Mouse (Mus musculus): ENCODE data around the gene Il4. TPM values are rescaled to one million over a fixed set of nuclear protein-coding genes. Genes with fewer than 3 reads are reported as not detected.

Gene Il4
- polyA plus RNA-seq, 1 experiment from 2014 or later = 0.83 TPM

DNA sequence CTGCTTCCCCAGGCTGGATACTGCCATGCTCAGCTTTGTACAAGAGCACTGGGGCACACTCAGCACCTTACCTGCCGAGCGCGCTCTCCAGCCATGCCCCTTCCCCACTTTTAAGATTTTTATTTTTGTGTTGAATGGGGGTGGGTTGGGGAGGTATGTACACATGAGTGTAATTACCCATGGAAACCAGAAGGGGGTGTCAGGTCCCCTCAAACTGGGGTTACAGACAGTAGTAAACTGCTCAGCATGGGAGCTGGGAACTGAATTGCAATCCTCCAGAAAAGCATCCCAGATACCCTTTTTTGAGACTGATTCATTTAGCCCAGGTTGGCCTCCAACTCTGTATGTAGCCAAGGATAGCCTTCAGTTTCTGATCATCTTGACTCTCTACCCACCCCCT is 13.5 kb downstream of the Il4 start:
- no peak overlapping the region for H3K4me3 ChIP-seq
- no peaks in the 10 kb centered on the region for H3K27me3 ChIP-seq (replicated peaks)
- no peak overlapping the region for H3K4me2 ChIP-seq
- 80% methylated on average over 3 of the region's 3 CpGs for WGBS
- H3K27ac ChIP-seq (ENCODE audit: poor library complexity, severe bottlenecking) = no peak overlapping the region
- no peak overlapping the region for H3K9ac ChIP-seq
- ATAC-seq (ENCODE audit: insufficient number of reproducible peaks, low FRiP score) = no peak
- H3K9me3 ChIP-seq (replicated peaks) = no peaks in the 10 kb centered on the region
- H3K4me1 ChIP-seq (replicated peaks) = peaks cover 13% of the 10 kb centered on the region
- H3K36me3 ChIP-seq = peaks cover 15% of the 10 kb centered on the region; the same call in 1 of the 2 replicates

DNA sequence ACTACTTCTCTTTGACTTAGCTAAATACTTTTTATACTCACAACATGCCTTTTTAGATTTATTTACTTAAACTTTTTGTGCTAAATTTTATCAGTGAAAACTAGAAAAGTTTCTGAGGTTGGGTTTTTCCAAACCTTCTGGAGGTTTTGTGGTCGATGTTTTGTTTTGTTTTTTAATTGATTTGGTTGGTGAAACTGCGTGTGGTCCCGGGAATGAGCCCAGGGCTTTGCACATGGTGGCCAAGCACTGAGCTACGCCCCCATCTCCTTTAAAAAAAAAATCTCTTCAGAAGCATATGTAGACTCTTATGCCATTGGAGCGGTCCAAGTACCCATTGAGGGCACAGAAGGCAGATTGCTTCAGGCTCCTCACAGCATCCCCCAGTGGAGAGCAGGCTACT is 27.4 kb downstream of the Il4 start:
- H3K9ac ChIP-seq = no peak overlapping the region

DNA sequence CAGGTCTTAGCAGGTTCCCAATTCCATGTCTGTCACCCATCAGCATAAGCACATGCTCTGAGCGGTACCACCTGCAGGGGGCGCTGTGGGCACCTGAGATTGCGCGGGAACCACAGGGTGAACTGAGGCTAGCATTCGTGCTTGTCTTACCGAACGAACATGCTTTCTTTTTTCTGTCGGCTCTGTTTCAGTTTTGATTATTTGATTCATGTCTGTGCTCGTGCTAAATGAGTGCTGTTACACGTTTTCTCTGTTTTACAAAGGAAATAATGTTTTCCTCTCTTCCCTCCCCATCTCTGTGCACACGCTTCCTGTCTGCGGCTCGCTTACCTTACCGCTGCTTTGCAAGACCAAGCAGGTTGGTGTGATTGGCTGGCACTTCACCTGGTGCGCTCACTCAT is 28.1 kb downstream of the Il4 start:
- H3K27me3 ChIP-seq (replicated peaks) = no peaks in the 10 kb centered on the region
- H3K4me3 ChIP-seq = no peak overlapping the region
- ATAC-seq (ENCODE audit: insufficient number of reproducible peaks, low FRiP score) = no peak
- peak overlapping the region; percentile 28 for H3K4me2 ChIP-seq
- no peak overlapping the region for H3K9ac ChIP-seq
- H3K9me3 ChIP-seq (replicated peaks) = no peaks in the 10 kb centered on the region
- H3K4me1 ChIP-seq (replicated peaks) = peaks cover 3% of the 10 kb centered on the region
- H3K36me3 ChIP-seq = peaks cover 45% of the 10 kb centered on the region
- WGBS = 40% methylated on average over 15 of the region's 15 CpGs
- H3K27ac ChIP-seq (ENCODE audit: poor library complexity, severe bottlenecking) = no peak overlapping the region

More for the DNA sequence above, 27.4 kb downstream of the Il4 start:
- H3K4me3 ChIP-seq = no peak overlapping the region
- H3K27ac ChIP-seq (ENCODE audit: poor library complexity, severe bottlenecking) = no peak overlapping the region
- ATAC-seq (ENCODE audit: insufficient number of reproducible peaks, low FRiP score) = no peak
- H3K4me2 ChIP-seq = no peak overlapping the region
- no peaks in the 10 kb centered on the region for H3K27me3 ChIP-seq (replicated peaks)
- no peaks in the 10 kb centered on the region; the same call in 1 of the 2 replicates for H3K4me1 ChIP-seq (replicated peaks)
- WGBS = 87% methylated on average over 5 of the region's 5 CpGs
- no peaks in the 10 kb centered on the region for H3K9me3 ChIP-seq (replicated peaks)
- H3K36me3 ChIP-seq = peaks cover 47% of the 10 kb centered on the region

DNA sequence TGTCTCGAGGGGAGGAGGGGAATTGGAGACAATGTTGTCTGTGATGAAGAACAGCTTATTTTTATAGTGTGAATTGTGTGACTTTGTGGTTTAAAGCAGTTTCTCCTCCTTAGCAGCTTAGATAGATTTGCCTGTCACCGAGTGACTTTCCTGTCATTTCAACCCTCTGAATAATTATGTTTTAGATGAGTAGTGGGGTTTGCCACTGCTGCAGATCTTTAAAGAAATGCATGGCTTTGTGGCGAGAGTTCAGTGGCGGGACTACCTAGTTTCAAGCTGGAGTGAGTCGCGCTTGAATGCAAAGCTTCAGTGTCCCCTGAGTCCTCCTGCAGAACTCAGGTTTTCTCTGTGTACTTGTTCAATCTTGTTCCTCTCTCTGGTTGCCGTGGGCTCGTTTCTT is 30.2 kb downstream of the Il4 start:
- peaks cover 34% of the 10 kb centered on the region for H3K36me3 ChIP-seq
- no peak overlapping the region for H3K9ac ChIP-seq
- WGBS = 80% methylated on average over 8 of the region's 8 CpGs
- H3K27ac ChIP-seq (ENCODE audit: poor library complexity, severe bottlenecking) = no peak overlapping the region
- peaks cover 3% of the 10 kb centered on the region for H3K4me1 ChIP-seq (replicated peaks)
- no peaks in the 10 kb centered on the region for H3K9me3 ChIP-seq (replicated peaks)
- ATAC-seq (ENCODE audit: insufficient number of reproducible peaks, low FRiP score) = no peak
- H3K4me2 ChIP-seq = no peak overlapping the region
- no peaks in the 10 kb centered on the region for H3K27me3 ChIP-seq (replicated peaks)
- no peak overlapping the region for H3K4me3 ChIP-seq

DNA sequence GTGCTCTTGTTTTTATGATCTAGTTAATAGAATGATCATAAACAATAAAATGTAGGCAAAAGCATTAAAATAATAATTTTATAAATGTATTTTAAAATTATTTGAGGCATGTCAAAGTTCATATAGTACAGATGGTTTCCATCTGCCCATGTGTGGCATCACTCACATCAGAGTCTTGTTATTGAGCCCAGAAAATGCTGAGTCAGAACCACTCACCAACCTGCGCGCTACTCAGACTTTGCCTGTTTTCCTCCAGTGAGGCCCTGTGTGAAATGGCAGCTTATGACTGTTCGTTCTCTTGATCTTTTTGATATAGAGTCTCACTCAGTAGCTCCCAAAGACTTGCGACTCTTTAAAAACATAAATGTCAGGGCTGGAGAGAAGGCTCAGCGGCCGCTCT is 33.0 kb downstream of the Il4 start:
- WGBS = 62% methylated on average over 6 of the region's 6 CpGs

DNA sequence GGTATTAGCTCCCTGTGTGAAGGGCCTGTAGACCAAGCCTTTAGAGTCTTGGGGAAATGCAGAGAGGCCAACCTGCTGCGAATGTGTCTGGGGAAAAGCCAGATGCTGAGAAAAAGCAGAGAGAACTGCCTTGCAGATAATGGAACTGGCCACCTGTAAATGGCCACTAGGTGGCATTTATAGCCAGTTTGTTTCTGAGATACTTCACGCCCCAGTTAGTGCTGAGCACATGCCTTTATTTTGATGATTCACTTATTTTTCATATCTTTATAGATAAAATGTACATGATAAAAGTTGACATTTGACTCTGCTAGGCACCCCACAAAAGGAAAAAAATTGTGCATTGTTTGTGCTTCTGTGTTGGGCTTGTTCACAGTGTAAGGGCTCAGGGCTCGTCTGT is 33.6 kb downstream of the Il4 start:
- no peak overlapping the region for H3K4me3 ChIP-seq
- no peaks in the 10 kb centered on the region for H3K27me3 ChIP-seq (replicated peaks)
- H3K36me3 ChIP-seq = peaks cover 47% of the 10 kb centered on the region
- H3K9me3 ChIP-seq (replicated peaks) = no peaks in the 10 kb centered on the region
- no peak overlapping the region for H3K9ac ChIP-seq
- no peak overlapping the region for H3K4me2 ChIP-seq
- WGBS = 61% methylated on average over 3 of the region's 3 CpGs
- ATAC-seq (ENCODE audit: insufficient number of reproducible peaks, low FRiP score) = no peak
- no peak overlapping the region for H3K27ac ChIP-seq (ENCODE audit: poor library complexity, severe bottlenecking)
- peaks cover 3% of the 10 kb centered on the region for H3K4me1 ChIP-seq (replicated peaks)

More for the DNA sequence above, 33.0 kb downstream of the Il4 start:
- Histone ChIP-seq H3K27me3 (replicated peaks) (no peaks in the 10 kb centered on the region), H3K9ac (no peak overlapping the region), H3K4me2 (no peak overlapping the region), H3K4me3 (no peak overlapping the region), H3K27ac (ENCODE audit: poor library complexity, severe bottlenecking) (no peak overlapping the region), H3K36me3 (peaks cover 41% of the 10 kb centered on the region), H3K4me1 (replicated peaks) (peaks cover 3% of the 10 kb centered on the region), H3K9me3 (replicated peaks) (no peaks in the 10 kb centered on the region)
- no peak for ATAC-seq (ENCODE audit: insufficient number of reproducible peaks, low FRiP score)

DNA sequence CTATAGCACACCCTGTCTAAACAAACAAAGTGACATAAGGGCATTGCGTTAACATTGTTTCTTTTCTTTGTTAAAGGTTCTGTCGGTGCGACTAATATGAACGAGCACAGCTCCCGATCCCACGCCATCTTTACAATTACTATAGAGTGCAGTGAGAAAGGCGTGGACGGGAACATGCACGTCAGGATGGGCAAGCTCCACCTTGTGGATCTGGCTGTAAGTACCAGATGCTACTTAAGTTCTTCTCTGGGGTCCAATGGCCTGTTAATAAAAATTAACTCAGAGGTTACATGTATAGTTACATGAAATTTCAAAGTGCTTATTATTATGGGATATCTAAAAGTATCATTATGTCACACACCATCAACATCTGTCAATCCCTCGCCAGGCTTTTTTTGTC is 35.3 kb downstream of the Il4 start:
- 78% methylated on average over 10 of the region's 10 CpGs for WGBS
- peaks cover 3% of the 10 kb centered on the region for H3K4me1 ChIP-seq (replicated peaks)
- no peak overlapping the region for H3K9ac ChIP-seq
- H3K36me3 ChIP-seq = peaks cover 54% of the 10 kb centered on the region
- no peaks in the 10 kb centered on the region for H3K9me3 ChIP-seq (replicated peaks)
- no peak for ATAC-seq (ENCODE audit: insufficient number of reproducible peaks, low FRiP score)
- no peaks in the 10 kb centered on the region for H3K27me3 ChIP-seq (replicated peaks)
- H3K4me2 ChIP-seq = no peak overlapping the region
- H3K27ac ChIP-seq (ENCODE audit: poor library complexity, severe bottlenecking) = no peak overlapping the region
- H3K4me3 ChIP-seq = no peak overlapping the region

DNA sequence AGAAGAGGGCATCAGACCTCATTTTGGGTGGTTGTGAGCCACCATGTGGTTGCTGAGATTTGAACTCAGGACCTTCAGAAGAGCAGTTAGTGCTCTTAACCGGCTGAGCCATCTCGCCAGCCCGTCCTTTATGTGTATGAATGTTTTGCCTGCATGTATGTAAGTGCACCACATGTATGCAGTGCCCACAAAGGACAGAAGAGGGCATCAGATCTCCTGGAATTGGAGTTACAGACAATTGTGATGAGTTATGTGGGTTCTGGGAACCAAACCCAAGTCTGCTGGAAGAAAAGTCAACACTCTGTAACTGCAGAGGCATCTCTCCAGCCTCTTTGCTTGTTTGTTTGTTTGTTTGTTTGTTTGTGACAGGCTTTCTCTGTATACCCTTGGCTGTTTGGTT is 37.9 kb downstream of the Il4 start:
- Histone ChIP-seq H3K36me3 (peaks cover 44% of the 10 kb centered on the region), H3K27me3 (replicated peaks) (no peaks in the 10 kb centered on the region), H3K4me2 (no peak overlapping the region), H3K9ac (no peak overlapping the region), H3K9me3 (replicated peaks) (no peaks in the 10 kb centered on the region), H3K27ac (ENCODE audit: poor library complexity, severe bottlenecking) (no peak overlapping the region), H3K4me3 (no peak overlapping the region), H3K4me1 (replicated peaks) (peaks cover 1% of the 10 kb centered on the region)
- 98% methylated on average over 3 of the region's 3 CpGs for WGBS
- no peak for ATAC-seq (ENCODE audit: insufficient number of reproducible peaks, low FRiP score)

DNA sequence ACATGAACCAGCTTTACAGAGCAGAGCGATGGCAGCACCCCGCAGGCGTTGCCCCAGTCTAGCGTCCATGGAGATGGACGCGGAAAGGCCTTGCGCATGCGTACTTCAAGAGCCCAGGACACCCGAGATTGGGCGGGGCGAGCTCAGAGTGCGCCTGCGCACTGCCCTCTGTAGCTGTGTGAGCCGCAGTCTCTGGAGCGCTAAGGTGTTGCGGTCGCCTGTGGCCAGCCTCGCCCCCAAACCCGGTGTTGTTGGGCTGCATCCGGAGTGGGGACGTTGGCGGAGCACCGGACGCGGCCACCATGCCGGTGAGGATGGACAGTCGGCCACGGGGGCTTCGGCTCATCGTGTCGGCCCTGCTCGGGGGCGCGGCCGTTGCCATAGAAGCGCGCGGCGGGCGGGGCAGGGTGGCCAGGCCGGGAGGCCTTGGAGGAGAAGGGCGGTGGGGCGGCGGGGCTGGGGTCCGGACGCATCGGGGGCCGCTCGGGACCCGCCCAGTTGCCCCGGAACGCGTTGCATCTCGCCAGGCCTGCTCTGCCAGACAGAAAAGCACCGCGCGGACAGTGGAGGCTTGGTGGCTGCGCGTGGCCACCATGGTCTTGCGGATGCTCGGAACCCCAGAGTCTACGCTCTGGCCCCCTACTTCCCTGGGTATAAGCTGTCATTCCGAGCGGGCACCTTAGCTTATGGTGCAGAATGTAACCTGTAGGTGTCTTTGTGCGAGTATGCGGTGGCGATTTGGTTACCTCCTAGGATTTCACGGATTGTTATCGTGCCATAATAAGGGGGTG is 51.0 kb downstream of the Il4 start, which contains the start of gene Kif3a:
Gene Kif3a, plus strand, starts transcription at position 156 of the 791 bp plus-strand sequence.
- Histone ChIP-seq H3K9ac (peak within 1 kb of the TSS; percentile 84), H3K4me3 (peak within 1 kb of the TSS; percentile 91), H3K27ac (ENCODE audit: poor library complexity, severe bottlenecking) (no peak within 1 kb of the TSS), H3K4me2 (peak within 1 kb of the TSS; percentile 74), H3K4me1 (replicated peaks) (0 out of 2 replicates have a peak, but pooled peaks cover 4% of the 10 kb centered on the region), H3K27me3 (replicated peaks) (no peaks in the 10 kb centered on the region), H3K9me3 (replicated peaks) (no peaks in the 10 kb centered on the region), H3K36me3 (no peaks in the 10 kb centered on the region; the same call in 1 of the 2 replicates)
- ATAC-seq (ENCODE audit: insufficient number of reproducible peaks, low FRiP score) = peak; percentile 95
- WGBS = 2% methylated on average over 67 of the region's 69 CpGs

DNA sequence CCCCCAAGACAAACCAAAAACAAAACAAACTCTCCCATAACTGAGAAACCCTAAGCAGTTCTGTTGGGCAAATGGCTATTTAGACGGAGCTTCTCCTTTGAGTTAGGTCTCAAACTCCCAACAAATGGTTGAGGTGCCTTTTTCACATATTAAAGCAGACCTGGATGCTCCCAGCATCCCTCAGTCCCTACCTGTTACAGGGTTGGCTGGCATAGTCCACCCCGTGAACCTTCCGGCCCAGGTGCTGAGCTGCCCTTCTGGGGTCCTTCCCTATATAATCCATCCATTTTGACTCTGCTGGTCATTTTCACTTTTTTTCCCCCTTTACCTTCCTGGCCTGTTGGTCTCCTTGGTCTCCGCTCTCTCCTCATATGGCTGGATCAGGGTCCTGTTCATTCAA is 51.8 kb downstream of the Il4 start:
- no peaks in the 10 kb centered on the region for H3K27me3 ChIP-seq (replicated peaks)
- no peaks in the 10 kb centered on the region for H3K9me3 ChIP-seq (replicated peaks)
- 82% methylated on average over 4 of the region's 4 CpGs for WGBS
- H3K9ac ChIP-seq = no peak overlapping the region; the same call in 1 of the 2 replicates
- peak overlapping the region; percentile 91 for H3K4me3 ChIP-seq
- no peak for ATAC-seq (ENCODE audit: insufficient number of reproducible peaks, low FRiP score)
- 0 out of 2 replicates have a peak, but pooled peaks cover 4% of the 10 kb centered on the region for H3K4me1 ChIP-seq (replicated peaks)
- no peak overlapping the region for H3K27ac ChIP-seq (ENCODE audit: poor library complexity, severe bottlenecking)
- H3K36me3 ChIP-seq = no peaks in the 10 kb centered on the region; the same call in 1 of the 2 replicates
- H3K4me2 ChIP-seq = peak overlapping the region; percentile 74

DNA sequence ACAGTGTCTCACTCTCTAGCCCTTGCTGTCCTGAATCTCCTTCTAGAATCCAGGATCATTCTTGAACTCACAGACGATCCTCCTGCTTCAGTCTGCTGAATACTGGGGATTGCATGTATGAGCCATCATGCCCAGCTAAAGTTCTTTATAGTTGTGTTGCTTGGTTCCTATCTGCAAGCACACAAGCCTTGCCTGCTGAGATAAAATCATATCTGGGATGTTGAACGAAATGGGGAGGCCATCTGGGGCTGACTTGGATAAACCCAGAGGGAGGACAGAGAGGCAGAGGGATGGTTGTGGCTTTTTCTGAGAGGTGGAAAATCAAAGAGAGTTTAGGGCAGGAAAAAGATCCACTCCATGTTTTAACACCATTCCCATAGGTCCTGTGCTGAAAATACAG is 56.5 kb downstream of the Il4 start:
- no peak overlapping the region for H3K4me2 ChIP-seq
- WGBS = 65% methylated on average over 2 of the region's 2 CpGs

More for the DNA sequence above, 56.5 kb downstream of the Il4 start:
- Histone ChIP-seq H3K4me1 (replicated peaks) (no peaks in the 10 kb centered on the region), H3K9ac (no peak overlapping the region), H3K27me3 (replicated peaks) (no peaks in the 10 kb centered on the region), H3K27ac (ENCODE audit: poor library complexity, severe bottlenecking) (no peak overlapping the region), H3K36me3 (no peaks in the 10 kb centered on the region), H3K4me3 (no peak overlapping the region), H3K9me3 (replicated peaks) (no peaks in the 10 kb centered on the region)
- no peak for ATAC-seq (ENCODE audit: insufficient number of reproducible peaks, low FRiP score)

Measured in heart, embryonic 12.5 days (tissue).